Mouse (Mus musculus) C2C12 (cell line): ENCODE measurements around the gene Cib1.

Experiments
- CEBPB ChIP-seq: IDR thresholded peaks from one replicate; pipeline ENCODE4 v1.6.1; 2011; ENCODE audit warnings: low read depth, mild to moderate bottlenecking, control low read depth, moderate library complexity
- CTCF ChIP-seq: IDR thresholded peaks from one replicate; pipeline ENCODE4 v1.5.1; 2011; ENCODE audit not compliant: control insufficient read depth, insufficient read depth, insufficient read length
- FOSL1 ChIP-seq: IDR thresholded peaks from one replicate; pipeline ENCODE4 v1.8.0; 2011; ENCODE audit warnings: mild to moderate bottlenecking, low read length; ENCODE audit not compliant: poor library complexity, insufficient read depth, severe bottlenecking
- MAX ChIP-seq: IDR thresholded peaks from one replicate; pipeline ENCODE4 v1.6.1; 2011; ENCODE audit warnings: mild to moderate bottlenecking, control low read depth
- MYOD1 ChIP-seq: IDR thresholded peaks from one replicate; pipeline ENCODE4 v1.6.1; 2011; ENCODE audit warnings: low read depth; ENCODE audit not compliant: control insufficient read depth, insufficient read length
- USF1 ChIP-seq: IDR thresholded peaks from one replicate; pipeline ENCODE4 v1.6.1; 2011; ENCODE audit warnings: low read depth, mild to moderate bottlenecking, control low read depth, moderate library complexity

GRCm38 (mm10) chr7:80273456-80273855 is 40.8 kb upstream of the Cib1 start:
- TF ChIP-seq CTCF (no peak), MAX (no peak), MYOD1 (no peak), CEBPB (no peak), USF1 (no peak), FOSL1 (no peak)
